Mouse (Mus musculus) MEL (cell line): ENCODE results near the gene Olfr1449.

Source experiments
- CTCF ChIP-seq, 3 experiments: IDR thresholded peaks in 2 of 3; conservative IDR thresholded peaks in 1 of 3; 2 replicates each; pipeline ENCODE4 v1.5.1; 2011 to 2012; ENCODE audit warnings: low read length in 3 of 3, low read depth in 2 of 3, mild to moderate bottlenecking in 2 of 3, improper control_type of control experiment in 1 of 3, inconsistent platforms in 1 of 3, mixed read lengths in 1 of 3, moderate library complexity in 1 of 3; ENCODE audit not compliant: control insufficient read depth in 1 of 3, insufficient read depth in 1 of 3, poor library complexity in 1 of 3, severe bottlenecking in 1 of 3
- EP300 ChIP-seq, 2 experiments: IDR thresholded peaks; 2 replicates each; pipeline ENCODE4 v1.6.1; 2011; ENCODE audit warnings: improper control_type of control experiment in 2 of 2, low read length in 2 of 2, low read depth in 1 of 2, mild to moderate bottlenecking in 1 of 2
- HCFC1 ChIP-seq: IDR thresholded peaks from 2 replicates; pipeline ENCODE4 v1.6.1; 2012; ENCODE audit warnings: low read depth, mild to moderate bottlenecking, inconsistent platforms, low read length, improper control_type of control experiment, moderate library complexity
- MYC ChIP-seq: IDR thresholded peaks from 2 replicates; pipeline ENCODE4 v1.6.1; 2011; ENCODE audit warnings: low read depth, mild to moderate bottlenecking, low read length, improper control_type of control experiment, moderate library complexity
- NELFE ChIP-seq: IDR thresholded peaks from 2 replicates; pipeline ENCODE4 v1.6.1; 2011; ENCODE audit warnings: low read depth, low read length, improper control_type of control experiment
- POLR2A ChIP-seq, 2 experiments: IDR thresholded peaks; 2 replicates each; pipeline ENCODE4 v1.6.1; 2011 to 2012; ENCODE audit warnings: low read length in 2 of 2, mild to moderate bottlenecking in 2 of 2, control low read depth in 1 of 2, improper control_type of control experiment in 1 of 2, low read depth in 1 of 2, moderate library complexity in 1 of 2; ENCODE audit not compliant: control insufficient read depth in 1 of 2, insufficient read depth in 1 of 2, poor library complexity in 1 of 2
- POLR2AphosphoS2 ChIP-seq: IDR thresholded peaks from 2 replicates; pipeline ENCODE4 v1.6.1; 2011; ENCODE audit warnings: low read length, improper control_type of control experiment
- SIN3A ChIP-seq: IDR thresholded peaks from 2 replicates; pipeline ENCODE4 v1.6.1; 2012; ENCODE audit warnings: low read length, improper control_type of control experiment, inconsistent platforms
- TAL1 ChIP-seq: IDR thresholded peaks from 2 replicates; pipeline ENCODE4 v1.6.1; 2012; ENCODE audit warnings: mild to moderate bottlenecking, inconsistent platforms, low read length, moderate library complexity, mixed read lengths
- ZKSCAN1 ChIP-seq: IDR thresholded peaks from 2 replicates; pipeline ENCODE4 v1.6.1; 2012; ENCODE audit warnings: low read depth, mild to moderate bottlenecking, inconsistent platforms, low read length, improper control_type of control experiment, moderate library complexity
- ZNF384 ChIP-seq: IDR thresholded peaks from 2 replicates; pipeline ENCODE4 v1.6.1; 2012; ENCODE audit warnings: low read depth, mild to moderate bottlenecking, inconsistent platforms, low read length, improper control_type of control experiment

DNA sequence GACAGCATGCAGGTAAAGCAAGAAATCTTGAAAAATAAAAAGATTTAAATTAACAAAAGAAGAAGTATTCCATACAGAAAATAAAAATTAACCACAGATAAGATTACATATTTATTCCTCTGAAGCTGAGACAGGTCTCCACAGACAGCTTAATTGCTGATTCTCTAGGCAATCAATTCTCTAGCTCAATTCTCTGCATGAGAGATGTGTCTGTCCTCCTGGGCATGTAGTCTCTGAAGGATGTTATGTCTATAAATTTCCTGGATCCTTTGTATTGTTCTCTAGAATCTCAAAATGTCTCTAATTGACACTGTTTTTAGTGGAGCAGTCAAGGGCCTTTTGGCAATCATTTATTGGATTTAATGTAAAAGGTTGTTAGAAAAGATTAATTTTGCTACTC is at the start of gene Olfr1449:
- TF ChIP-seq EP300 (IDR thresholded peaks at IDR 0.05; ENCODE audit: low read depth in 1 of 2, low read length in 2 of 2) (no peak), HCFC1 (no peak), ZKSCAN1 (no peak), ZNF384 (no peak), POLR2A (IDR thresholded peaks at IDR 0.05; ENCODE audit: control insufficient read depth in 1 of 2, insufficient read depth in 1 of 2, low read depth in 1 of 2, low read length in 2 of 2, poor library complexity in 1 of 2) (no peak), SIN3A (no peak), NELFE (no peak), CTCF (IDR thresholded peaks at IDR 0.05 in 2 of 3, conservative IDR thresholded peaks at IDR 0.05 in 1 of 3; ENCODE audit: control insufficient read depth in 1 of 3, insufficient read depth in 1 of 3, low read depth in 2 of 3, low read length in 3 of 3, poor library complexity in 1 of 3, severe bottlenecking in 1 of 3) (no peak), POLR2AphosphoS2 (no peak), MYC (no peak), TAL1 (no peak)
